Mouse (Mus musculus) bone marrow macrophage, adult 2 months (primary cell): ENCODE measurements around the gene Gxylt1.

Source experiments
- CTCF ChIP-seq: IDR thresholded peaks from 2 replicates; pipeline ENCODE4 v1.5.1; 2012; ENCODE audit warnings: low read depth, mild to moderate bottlenecking, low read length, moderate library complexity
- POLR2A ChIP-seq: IDR thresholded peaks from 2 replicates; pipeline ENCODE4 v1.6.1; 2012; ENCODE audit warnings: mild to moderate bottlenecking, low read depth, low read length, borderline replicate concordance

GRCm38 (mm10) chr15:93263566-93263965 lies 11.4 kb downstream of the Gxylt1 start:
- TF ChIP-seq CTCF (no peak), POLR2A (no peak)
